Comparison of ENCODE assay signal across 10 mouse cellular contexts in the genomic region with DNA sequence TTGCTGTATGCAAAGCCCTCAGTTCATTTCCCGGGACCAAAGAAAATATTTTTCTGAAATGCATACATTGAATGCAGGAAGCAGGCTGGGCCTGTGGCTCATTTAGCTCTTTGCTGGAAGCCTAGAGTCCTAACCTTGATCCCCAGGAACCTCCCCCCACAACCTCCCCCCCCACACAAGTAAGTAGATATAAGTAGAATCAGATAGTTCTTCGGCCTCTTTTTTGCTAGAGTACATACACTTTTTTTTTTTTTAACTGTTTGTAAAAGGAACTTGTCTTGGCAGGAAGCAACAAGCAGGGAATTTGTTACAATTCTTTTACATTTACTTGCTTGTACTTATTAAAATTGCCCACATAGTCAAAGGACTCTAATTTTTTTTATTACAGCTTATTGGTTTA. TPM values are rescaled to one million over a fixed set of nuclear protein-coding genes. Genes with fewer than 3 reads are reported as not detected.
DNase-seq lines count a peak whose midpoint lies in the region; ATAC-seq and TF ChIP-seq lines count a peak whose summit lies in the region.
"Had no signal": no experiment of that assay in that cellular context is flagged by ENCODE, and none has a peak within 500 bp of the region (broad histone marks: within the 10 kb centered on the region; RNA-seq: fewer than 3 reads in every experiment).

No protein-coding gene starts in this region.

- H3K27me3 ChIP-seq in heart, embryonic 15.5 days = no peaks in the 10 kb centered on the region
- no peaks in the 10 kb centered on the region for H3K27me3 ChIP-seq in embryonic facial prominence, embryonic 13.5 days
- no peaks in the 10 kb centered on the region for H3K27me3 ChIP-seq in hindbrain, postnatal 0 days (ENCODE audit: insufficient read depth, low read length)
- H3K27me3 ChIP-seq in midbrain, embryonic 14.5 days (ENCODE audit: control insufficient read depth, insufficient read depth, low read length) = no peaks in the 10 kb centered on the region

- peak overlapping the region; percentile 98; the same call in 1 of the 2 replicates for H3K27ac ChIP-seq in heart, embryonic 15.5 days
- 0 out of 2 replicates have a peak overlapping the region, but pooled peaks have one; percentile 23 for H3K27ac ChIP-seq in embryonic facial prominence, embryonic 13.5 days
- H3K27ac ChIP-seq in hindbrain, postnatal 0 days = no peak overlapping the region
- H3K27ac ChIP-seq in midbrain, embryonic 14.5 days (replicated peaks; ENCODE audit: low read depth, low read length) = no peak overlapping the region

- no peak for DNase-seq in heart, postnatal 14 days
- DNase-seq in hindbrain, postnatal 0 days (ENCODE audit: low spot score) = no peak
- no peak for DNase-seq in midbrain, embryonic 14.5 days
- no peak for DNase-seq in adrenal gland, postnatal 36 days
- DNase-seq in urinary bladder, adult 18-20 months (ENCODE audit: low spot score in 2 of 2) = no peak
- DNase-seq: lung, postnatal 14 days; right cerebral cortex, postnatal 25 days had no signal

- no peak for ATAC-seq in heart, embryonic 15.5 days (replicated peaks; ENCODE audit: insufficient number of reproducible peaks, insufficient read depth, low FRiP score, low read depth)
- no peak for ATAC-seq in embryonic facial prominence, embryonic 13.5 days (ENCODE audit: insufficient number of reproducible peaks, insufficient read depth, low FRiP score, low TSS enrichment, low read depth)
- ATAC-seq in hindbrain, postnatal 0 days = no peak
- ATAC-seq in midbrain, embryonic 14.5 days (ENCODE audit: low FRiP score, low TSS enrichment) = no peak
- no peak for ATAC-seq in inflammation-experienced regulatory T-cells, adult 6 months

- 54% methylated on average over 2 of the region's 2 CpGs for WGBS in heart, embryonic 15.5 days
- WGBS in embryonic facial prominence, embryonic 13.5 days = 33% methylated on average over 2 of the region's 2 CpGs
- 72% methylated on average over 2 of the region's 2 CpGs for WGBS in hindbrain, postnatal 0 days
- WGBS in midbrain, embryonic 14.5 days = 73% methylated on average over 2 of the region's 2 CpGs

- H3K4me3 ChIP-seq in heart, embryonic 15.5 days = peak overlapping the region; percentile 91
- peak overlapping the region; percentile 89 for H3K4me3 ChIP-seq in embryonic facial prominence, embryonic 13.5 days
- H3K4me3 ChIP-seq in hindbrain, postnatal 0 days (ENCODE audit: low read length) = no peak overlapping the region
- H3K4me3 ChIP-seq in midbrain, embryonic 14.5 days (replicated peaks; ENCODE audit: low read depth, low read length) = peak overlapping the region; percentile 86

- H3K36me3 ChIP-seq in heart, embryonic 15.5 days = no peaks in the 10 kb centered on the region
- H3K36me3 ChIP-seq in embryonic facial prominence, embryonic 13.5 days = no peaks in the 10 kb centered on the region
- no peaks in the 10 kb centered on the region for H3K36me3 ChIP-seq in hindbrain, postnatal 0 days (ENCODE audit: insufficient read depth, low read length)
- no peaks in the 10 kb centered on the region for H3K36me3 ChIP-seq in midbrain, embryonic 14.5 days (ENCODE audit: control insufficient read depth, insufficient read depth, low read length)

- H3K9me3 ChIP-seq in heart, embryonic 15.5 days (replicated peaks) = no peaks in the 10 kb centered on the region
- no peaks in the 10 kb centered on the region for H3K9me3 ChIP-seq in embryonic facial prominence, embryonic 13.5 days
- H3K9me3 ChIP-seq in hindbrain, postnatal 0 days (ENCODE audit: low read length) = no peaks in the 10 kb centered on the region
- H3K9me3 ChIP-seq in midbrain, embryonic 14.5 days (ENCODE audit: control insufficient read depth, low read length) = no peaks in the 10 kb centered on the region

- H3K9ac ChIP-seq in heart, embryonic 15.5 days = no peak overlapping the region
- peak overlapping the region; percentile 17; the same call in 1 of the 2 replicates for H3K9ac ChIP-seq in embryonic facial prominence, embryonic 13.5 days
- no peak overlapping the region for H3K9ac ChIP-seq in hindbrain, postnatal 0 days (replicated peaks; ENCODE audit: low read length)
- peak overlapping the region; percentile 95; the same call in 1 of the 2 replicates for H3K9ac ChIP-seq in midbrain, embryonic 14.5 days (replicated peaks; ENCODE audit: low read length)

- TF ChIP-seq CTCF in hindbrain, postnatal 0 days (IDR thresholded peaks at IDR 0.05; ENCODE audit: low read depth) = no peak

- H3K4me2 ChIP-seq in heart, embryonic 15.5 days = peak overlapping the region; percentile 66
- H3K4me2 ChIP-seq in embryonic facial prominence, embryonic 13.5 days = peak overlapping the region; percentile 89
- H3K4me2 ChIP-seq in hindbrain, postnatal 0 days (ENCODE audit: low read depth, low read length) = peak overlapping the region; percentile 71
- H3K4me2 ChIP-seq in midbrain, embryonic 14.5 days (ENCODE audit: low read length) = peak overlapping the region; percentile 94

- intact Hi-C loops in heart, postnatal 14 days (cut with DNase I) = loop anchor here (2.0 kb wide), 1 partner anchor 62 kb away; a partner anchor contains a TSS

- peaks cover 21% of the 10 kb centered on the region for H3K4me1 ChIP-seq in heart, embryonic 15.5 days (replicated peaks)
- peaks cover 29% of the 10 kb centered on the region for H3K4me1 ChIP-seq in embryonic facial prominence, embryonic 13.5 days
- 0 out of 2 replicates have a peak, but pooled peaks cover 3% of the 10 kb centered on the region for H3K4me1 ChIP-seq in hindbrain, postnatal 0 days (ENCODE audit: insufficient read depth, low read length)
- H3K4me1 ChIP-seq in midbrain, embryonic 14.5 days (ENCODE audit: control insufficient read depth, insufficient read depth, low read length) = peaks cover 22% of the 10 kb centered on the region

RNA-seq across cellular contexts. Expression of a gene that starts 1.7 kb away (rescaled TPM):
- polyA plus RNA-seq in heart, embryonic 15.5 days (2015; fragmentation: Nextera tagmentation; extraction: Ambion mirVana) = 16.7 and 18.4 TPM in 2 replicates
- 100 to 1,000 TPM; 178 to 190 TPM for total RNA-seq in heart, postnatal 14 days (2021)
- 15.0 and 16.3 TPM in 2 replicates for polyA plus RNA-seq in embryonic facial prominence, embryonic 13.5 days (2015; fragmentation: Nextera tagmentation; extraction: Ambion mirVana)
- 41.6 and 45.1 TPM in 2 replicates for total RNA-seq in hindbrain, postnatal 0 days (2014; rRNA removed)
- polyA plus RNA-seq in hindbrain, postnatal 0 days (2015; fragmentation: Nextera tagmentation; extraction: Ambion mirVana) = 13.5 and 14.1 TPM in 2 replicates
- polyA plus RNA-seq in midbrain, embryonic 14.5 days (2014; fragmentation: Nextera tagmentation; extraction: Ambion mirVana) = 24.5 and 25.1 TPM in 2 replicates
- total RNA-seq in adrenal gland, postnatal 36 days (2021) = 10 to 100 TPM; 50.2 to 64.1 TPM
- 10 to 100 TPM in 2 of 3 experiments, 1 to 10 TPM in 1; 9.8 to 12.4 (median 12.0) TPM for polyA plus RNA-seq in inflammation-experienced regulatory T-cells, adult 6 months (2017; shearing (Covaris generic))

RNA-seq across cellular contexts. Expression of a gene that starts 53.2 kb away (rescaled TPM):
- polyA plus RNA-seq in heart, embryonic 15.5 days (2015; fragmentation: Nextera tagmentation; extraction: Ambion mirVana) = 7.2 and 9.6 TPM in 2 replicates
- total RNA-seq in heart, postnatal 14 days (2021) = 10 to 100 TPM; 14.2 to 15.1 TPM
- polyA plus RNA-seq in embryonic facial prominence, embryonic 13.5 days (2015; fragmentation: Nextera tagmentation; extraction: Ambion mirVana) = 10.4 and 10.7 TPM in 2 replicates
- 10.6 and 11.6 TPM in 2 replicates for total RNA-seq in hindbrain, postnatal 0 days (2014; rRNA removed)
- polyA plus RNA-seq in hindbrain, postnatal 0 days (2015; fragmentation: Nextera tagmentation; extraction: Ambion mirVana) = 5.8 and 6.0 TPM in 2 replicates
- 9.8 and 11.7 TPM in 2 replicates for polyA plus RNA-seq in midbrain, embryonic 14.5 days (2014; fragmentation: Nextera tagmentation; extraction: Ambion mirVana)
- 10 to 100 TPM; 19.0 to 19.7 TPM for total RNA-seq in adrenal gland, postnatal 36 days (2021)
- polyA plus RNA-seq in inflammation-experienced regulatory T-cells, adult 6 months (2017; shearing (Covaris generic)) = 1 to 10 TPM; 5.9 to 7.6 (median 7.4) TPM

RNA-seq across cellular contexts. Expression of a gene that starts 53.4 kb away (rescaled TPM):
- 6.5 and 7.6 TPM in 2 replicates for polyA plus RNA-seq in heart, embryonic 15.5 days (2015; fragmentation: Nextera tagmentation; extraction: Ambion mirVana)
- 10 to 100 TPM; 19.7 to 20.2 TPM for total RNA-seq in heart, postnatal 14 days (2021)
- polyA plus RNA-seq in embryonic facial prominence, embryonic 13.5 days (2015; fragmentation: Nextera tagmentation; extraction: Ambion mirVana) = 9.4 and 9.9 TPM in 2 replicates
- 28.3 and 36.8 TPM in 2 replicates for total RNA-seq in hindbrain, postnatal 0 days (2014; rRNA removed)
- 10.8 and 10.9 TPM in 2 replicates for polyA plus RNA-seq in hindbrain, postnatal 0 days (2015; fragmentation: Nextera tagmentation; extraction: Ambion mirVana)
- 13.0 and 13.2 TPM in 2 replicates for polyA plus RNA-seq in midbrain, embryonic 14.5 days (2014; fragmentation: Nextera tagmentation; extraction: Ambion mirVana)
- 10 to 100 TPM; 23.0 to 24.0 TPM for total RNA-seq in adrenal gland, postnatal 36 days (2021)
- polyA plus RNA-seq in inflammation-experienced regulatory T-cells, adult 6 months (2017; shearing (Covaris generic)) = 1 to 10 TPM; 5.8 to 8.6 (median 6.9) TPM

Comparison
In these comparisons a context has a peak if more than half of its experiments do, and no peak if none do; other contexts are left out.
1. H3K27ac ChIP-seq: peak in heart, embryonic 15.5 days (single experiment) and embryonic facial prominence, embryonic 13.5 days (single experiment); none in hindbrain, postnatal 0 days (single experiment) and midbrain, embryonic 14.5 days (single experiment).
2. H3K9ac ChIP-seq: peak in embryonic facial prominence, embryonic 13.5 days (single experiment) and midbrain, embryonic 14.5 days (single experiment); none in heart, embryonic 15.5 days (single experiment) and hindbrain, postnatal 0 days (single experiment).
3. Peak in every context shown above with its lines, with median percentiles within 50 percentile points of each other: H3K4me2 ChIP-seq.